Mouse (Mus musculus): ENCODE measurements around the gene Hist1h2ad. TPM values are rescaled to one million over a fixed set of nuclear protein-coding genes. Genes with fewer than 3 reads are reported as not detected.
"Not testable (repeated sequence)": the region's sequence is repeated elsewhere in the genome, so short reads cannot be mapped to it uniquely, and the experiment has no call there.

Gene Hist1h2ad
- total RNA-seq, 2 experiments from 2014 or later = 16.0 to 20.6 TPM

- DNase-seq = no peak
Measured at GRCm38 (mm10) chr13:23541497-23541896, 32.7 kb upstream of the Hist1h2ad start.

GRCm38 (mm10) chr13:23542225-23542980 lies 31.8 kb upstream of the Hist1h2ad start:
- DNase-seq = not testable (repeated sequence)

- peak; percentile 23 for DNase-seq
Measured at GRCm38 (mm10) chr13:23542999-23543607, 31.1 kb upstream of the Hist1h2ad start, which contains the start of gene Hist1h2bh. Hist1h2bh (minus strand) TSS chr13:23543392.

GRCm38 (mm10) chr13:23543965-23544786 lies 30.0 kb upstream of the Hist1h2ad start, which contains the start of gene Hist1h3f:
Hist1h3f (plus strand) TSS chr13:23544052.
- DNase-seq = peak; percentile 40

DNA sequence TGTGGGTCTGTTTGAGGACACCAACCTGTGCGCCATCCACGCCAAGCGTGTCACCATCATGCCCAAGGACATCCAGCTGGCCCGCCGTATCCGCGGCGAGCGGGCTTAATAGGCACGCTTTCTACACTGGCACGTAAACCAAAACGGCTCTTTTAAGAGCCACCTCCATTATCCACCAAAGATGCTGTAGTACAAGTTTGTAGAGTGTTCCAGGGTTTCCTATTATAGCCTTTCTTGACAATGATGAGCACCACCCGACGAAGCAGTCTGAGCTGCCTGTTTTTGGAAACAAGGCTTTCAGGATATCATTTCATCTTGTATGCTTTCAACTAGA lies 29.4 kb upstream of the Hist1h2ad start:
- not testable (repeated sequence) for DNase-seq

DNA sequence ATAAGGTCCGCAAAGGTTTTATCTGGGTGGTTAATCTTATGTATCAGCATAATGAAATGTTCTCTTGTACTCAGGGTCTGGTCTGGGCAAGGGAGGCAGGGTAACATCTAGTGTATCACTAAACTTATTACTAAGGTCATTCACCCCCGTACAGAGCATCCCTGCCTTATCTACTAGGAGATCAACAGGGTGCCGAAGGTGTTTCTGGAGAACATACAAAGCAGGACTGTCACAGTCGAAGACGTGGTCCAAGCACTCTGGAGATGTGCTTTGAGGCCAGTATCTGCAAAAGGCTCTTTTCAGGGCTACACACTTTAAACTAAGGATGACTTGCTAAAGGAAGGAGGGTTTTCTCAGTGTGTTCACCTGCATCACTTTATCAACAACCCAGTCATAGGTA lies 27.5 kb upstream of the Hist1h2ad start:
- no peak for DNase-seq

GRCm38 (mm10) chr13:23550761-23551145 lies 23.4 kb upstream of the Hist1h2ad start:
- no peak for DNase-seq

DNA sequence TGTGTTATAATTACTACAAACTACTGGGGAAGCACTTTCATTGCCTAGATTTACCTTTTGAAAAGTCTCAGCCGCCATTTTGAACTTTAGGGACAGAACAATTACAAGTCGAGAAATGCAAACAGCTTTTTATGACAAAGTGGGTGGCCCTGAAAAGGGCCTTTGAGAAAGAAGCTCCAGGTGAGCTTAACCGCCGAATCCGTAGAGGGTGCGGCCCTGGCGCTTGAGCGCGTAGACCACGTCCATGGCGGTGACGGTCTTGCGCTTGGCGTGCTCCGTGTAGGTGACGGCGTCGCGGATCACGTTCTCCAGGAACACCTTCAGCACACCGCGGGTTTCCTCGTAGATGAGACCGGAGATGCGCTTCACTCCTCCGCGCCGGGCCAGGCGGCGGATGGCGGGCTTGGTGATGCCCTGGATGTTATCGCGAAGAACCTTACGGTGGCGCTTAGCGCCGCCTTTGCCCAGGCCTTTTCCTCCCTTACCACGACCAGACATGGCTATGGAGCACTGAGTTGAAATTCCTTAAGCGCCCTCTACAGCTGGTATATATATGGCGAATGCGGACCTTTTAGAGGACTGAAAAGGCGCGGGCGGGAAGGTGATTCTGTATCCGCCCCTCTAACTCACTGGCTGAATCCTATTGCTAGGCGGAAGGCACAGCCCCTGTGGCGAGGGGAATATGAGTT lies 22.9 kb upstream of the Hist1h2ad start, which contains the start of gene Hist1h4f:
Gene Hist1h4f, minus strand, starts transcription at position 503 of the 689 bp plus-strand sequence.
- peak; percentile 55 for DNase-seq

- DNase-seq = no peak
Measured at GRCm38 (mm10) chr13:23551931-23552914, 22.0 kb upstream of the Hist1h2ad start.

DNA sequence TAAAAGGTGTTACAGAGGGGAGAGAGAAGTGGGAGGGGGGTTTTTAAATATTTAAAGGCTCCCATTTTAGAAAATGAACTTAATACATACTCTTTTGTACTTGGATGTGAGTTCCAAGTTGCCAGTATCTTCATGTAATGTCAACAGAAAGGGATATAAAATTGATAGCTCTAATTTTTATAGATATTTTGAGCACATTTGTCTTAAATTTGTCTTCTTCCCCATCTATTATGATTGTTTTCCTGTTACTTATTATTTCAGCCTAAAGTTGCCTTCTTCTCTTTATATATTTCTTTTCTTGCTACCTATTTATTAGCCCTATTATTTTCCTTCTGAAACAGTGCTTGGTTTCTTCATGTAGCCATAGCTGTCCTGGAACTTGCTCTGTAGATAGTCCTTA lies 21.2 kb upstream of the Hist1h2ad start, which contains the start of gene Hist1h1d:
Gene Hist1h1d, plus strand, starts transcription at position 301 of the 400 bp plus-strand sequence.
- no peak for DNase-seq

DNA sequence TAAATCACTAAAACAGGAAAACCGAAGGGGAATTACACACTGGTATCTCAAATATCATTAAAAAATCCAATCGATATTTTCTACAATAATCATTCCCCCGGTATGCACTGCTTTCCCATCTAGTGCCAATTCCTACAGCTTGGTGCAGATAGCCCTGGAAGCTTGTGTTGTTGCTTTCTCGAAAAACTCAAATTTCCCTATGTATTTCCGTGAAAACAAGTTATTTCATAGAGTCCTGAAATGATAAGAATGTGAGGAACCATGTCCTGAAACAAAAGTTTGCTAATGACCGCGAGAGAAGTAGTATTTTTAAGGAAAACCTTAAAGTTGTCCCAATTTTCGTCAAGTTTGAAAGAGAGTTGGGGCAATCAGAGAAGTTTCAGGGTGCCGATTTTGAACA lies 19.8 kb upstream of the Hist1h2ad start:
- no peak for DNase-seq

- DNase-seq = peak; percentile 60
Measured at GRCm38 (mm10) chr13:23554925-23555838, 19.0 kb upstream of the Hist1h2ad start.

- DNase-seq = peak; percentile 20
Measured at GRCm38 (mm10) chr13:23555839-23556416, 18.3 kb upstream of the Hist1h2ad start.

DNA sequence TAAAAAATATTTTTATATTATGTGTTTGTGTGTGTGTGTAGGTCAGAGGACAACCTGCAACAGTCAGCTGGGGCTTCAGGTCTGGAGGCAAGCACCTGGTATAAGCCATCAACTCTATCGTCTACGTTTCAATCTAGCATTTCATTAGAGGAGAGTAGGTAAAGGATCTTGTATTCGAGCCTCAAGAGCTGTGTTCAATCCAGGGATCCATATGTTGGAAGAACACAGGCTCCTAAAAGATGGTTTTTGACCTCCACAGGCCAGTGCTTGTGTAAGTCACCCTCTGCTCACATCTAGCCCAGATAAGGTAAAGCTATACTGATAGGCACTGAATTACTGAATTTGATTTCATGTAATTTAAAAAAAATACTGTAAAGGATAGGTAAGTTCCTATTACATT lies 17.3 kb upstream of the Hist1h2ad start:
- no peak for DNase-seq

GRCm38 (mm10) chr13:23560699-23561098 lies 13.5 kb upstream of the Hist1h2ad start:
- DNase-seq = not testable (repeated sequence)

GRCm38 (mm10) chr13:23561531-23561882 lies 12.7 kb upstream of the Hist1h2ad start:
- DNase-seq = not testable (repeated sequence)

DNA sequence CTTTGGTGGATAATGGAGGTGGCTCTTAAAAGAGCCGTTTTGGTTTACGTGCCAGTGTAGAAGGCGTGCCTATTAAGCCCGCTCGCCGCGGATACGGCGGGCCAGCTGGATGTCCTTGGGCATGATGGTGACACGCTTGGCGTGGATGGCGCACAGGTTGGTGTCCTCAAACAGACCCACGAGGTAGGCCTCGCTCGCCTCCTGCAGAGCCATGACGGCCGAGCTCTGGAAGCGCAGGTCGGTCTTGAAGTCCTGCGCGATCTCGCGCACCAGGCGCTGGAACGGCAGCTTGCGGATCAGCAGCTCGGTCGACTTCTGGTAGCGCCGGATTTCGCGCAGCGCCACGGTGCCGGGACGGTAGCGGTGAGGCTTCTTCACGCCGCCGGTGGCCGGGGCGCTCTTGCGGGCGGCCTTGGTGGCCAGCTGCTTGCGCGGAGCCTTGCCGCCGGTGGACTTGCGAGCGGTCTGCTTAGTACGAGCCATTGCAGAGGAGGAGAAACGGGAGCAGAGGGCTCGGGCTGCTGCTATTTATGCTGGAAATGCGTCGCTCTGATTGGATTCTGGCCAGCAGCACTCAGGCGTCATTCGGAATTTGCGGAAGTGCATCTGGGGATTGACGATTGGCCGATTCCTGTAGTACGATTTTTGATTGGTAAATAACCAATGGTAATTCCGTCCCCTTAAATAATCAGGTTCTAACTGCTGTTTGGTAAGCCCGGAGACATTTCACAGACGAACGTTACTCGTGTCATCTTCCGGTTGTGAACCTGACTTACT lies 12.1 kb upstream of the Hist1h2ad start, which contains the start of gene Hist1h3e:
Gene Hist1h3e, minus strand, starts transcription at position 487 of the 777 bp plus-strand sequence.
- peak; percentile 90 for DNase-seq
